Mouse (Mus musculus) embryonic facial prominence, embryonic 12.5 days (tissue): ENCODE results near the gene Lgi1. TPM values are rescaled to one million over a fixed set of nuclear protein-coding genes. Genes with fewer than 3 reads are reported as not detected.

Experiments used
- ATAC-seq: fragments of 200-750 bp; cut with Nextera tagmentation; 2 replicates; pipeline ENCODE4 v1.8.0; 2017; ENCODE audit not compliant: insufficient number of reproducible peaks, insufficient read depth, low FRiP score, low TSS enrichment
- H3K27ac ChIP-seq: fragments of 300-500 bp; sonication (generic); 2 replicates; pipeline ENCODE4 v1.5.1; 2016; ENCODE audit warnings: mild to moderate bottlenecking
- H3K27me3 ChIP-seq: fragments of 300-500 bp; sonication (generic); 2 replicates; pipeline ENCODE4 v1.6.1; 2016; ENCODE audit warnings: mild to moderate bottlenecking, moderate library complexity
- H3K36me3 ChIP-seq: fragments of 300-500 bp; sonication (generic); 2 replicates; pipeline ENCODE4 v1.6.1; 2016; ENCODE audit warnings: mild to moderate bottlenecking
- H3K4me1 ChIP-seq: fragments of 300-500 bp; sonication (generic); 2 replicates; pipeline ENCODE4 v1.6.1; 2016
- H3K4me2 ChIP-seq: fragments of 300-500 bp; sonication (generic); replicated peaks from 2 replicates; pipeline ENCODE4 v1.6.1; 2016; ENCODE audit warnings: mild to moderate bottlenecking, moderate library complexity
- H3K4me3 ChIP-seq: fragments of 300-500 bp; sonication (generic); 2 replicates; pipeline ENCODE4 v1.5.1; 2016; ENCODE audit warnings: mild to moderate bottlenecking
- H3K9ac ChIP-seq: fragments of 300-500 bp; sonication (generic); 2 replicates; pipeline ENCODE4 v1.6.1; 2016; ENCODE audit warnings: mild to moderate bottlenecking, moderate library complexity
- H3K9me3 ChIP-seq: fragments of 300-500 bp; sonication (generic); 2 replicates; pipeline ENCODE4 v1.6.1; 2016; ENCODE audit warnings: mild to moderate bottlenecking, moderate library complexity
- WGBS: fragments of 180-500 bp; shearing (Covaris S2); methylation state at CpG from one replicate; pipeline ENCODE4 v1.1.7; 2016; 5-methylcytosine and 5-hydroxymethylcytosine counted together
- polyA plus RNA-seq: library from polyadenylated mRNA; unstranded; fragments of >200 nt; fragmentation: Nextera tagmentation; extraction: Ambion mirVana; gene quantifications from 2 replicates; pipeline ENCODE4 v1.2.1, GENCODE M21; 2016

Gene Lgi1
- polyA plus RNA-seq, 1 experiment from 2014 or later = 2.3 TPM

DNA sequence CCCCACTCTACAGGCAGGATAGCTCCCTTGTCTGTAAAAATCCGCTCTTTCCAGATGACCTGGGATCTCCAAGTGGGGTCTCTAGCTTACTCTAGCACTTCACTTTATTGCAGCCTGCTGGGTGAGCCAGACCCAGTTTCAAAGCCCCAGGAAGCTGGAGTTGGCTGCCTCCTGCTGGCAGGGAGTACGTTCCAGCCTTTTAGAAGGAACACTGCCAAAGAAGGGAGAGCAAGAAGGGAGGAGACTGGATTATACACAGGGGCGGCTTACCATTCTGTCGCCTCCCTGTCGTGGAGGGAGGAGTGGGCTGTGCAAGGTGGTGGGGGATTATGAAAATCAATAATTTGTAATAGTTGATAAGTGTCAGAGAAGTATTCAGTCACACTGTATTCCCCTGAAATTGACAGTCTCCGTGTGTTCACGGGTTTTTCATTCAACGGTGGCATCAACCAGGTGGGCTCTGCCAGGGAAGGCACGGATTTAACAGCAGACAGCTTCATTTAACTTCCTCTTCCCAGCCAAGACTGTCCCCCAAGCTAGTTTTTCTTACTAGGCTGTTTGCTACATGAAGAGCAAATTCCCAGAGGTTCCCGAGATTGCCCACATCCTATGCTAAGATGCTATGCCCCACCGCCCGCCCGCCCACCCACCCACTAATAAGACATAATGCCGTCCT is 369 bp upstream of the Lgi1 start:
- peak overlapping the region; percentile 33 for H3K4me2 ChIP-seq
- peak overlapping the region; percentile 1 for H3K4me3 ChIP-seq
- H3K4me1 ChIP-seq = 0 out of 2 replicates have a peak, but pooled peaks cover 3% of the 10 kb centered on the region
- WGBS = 17% methylated on average over 14 of the region's 14 CpGs
- ATAC-seq = no peak
- no peak overlapping the region for H3K27ac ChIP-seq
- no peak overlapping the region for H3K9ac ChIP-seq
- peaks cover 4% of the 10 kb centered on the region; the same call in 1 of the 2 replicates for H3K27me3 ChIP-seq
- H3K9me3 ChIP-seq = no peaks in the 10 kb centered on the region
- H3K36me3 ChIP-seq = no peaks in the 10 kb centered on the region

- Histone ChIP-seq H3K4me2 (no peak overlapping the region), H3K9ac (no peak overlapping the region), H3K4me3 (no peak overlapping the region), H3K27ac (no peak overlapping the region), H3K36me3 (no peaks in the 10 kb centered on the region), H3K27me3 (peaks cover 4% of the 10 kb centered on the region; the same call in 1 of the 2 replicates), H3K9me3 (no peaks in the 10 kb centered on the region), H3K4me1 (0 out of 2 replicates have a peak, but pooled peaks cover 3% of the 10 kb centered on the region)
- ATAC-seq = no peak
- WGBS = 73% methylated on average over 5 of the region's 5 CpGs
These were observed 1.4 kb downstream of the Lgi1 start for GRCm38 (mm10) chr19:38265767-38266166.

- H3K4me1 ChIP-seq = 0 out of 2 replicates have a peak, but pooled peaks cover 3% of the 10 kb centered on the region
- H3K27ac ChIP-seq = no peak overlapping the region
- no peak overlapping the region for H3K4me2 ChIP-seq
- 77% methylated on average over 5 of the region's 5 CpGs for WGBS
- H3K9me3 ChIP-seq = no peaks in the 10 kb centered on the region
- H3K9ac ChIP-seq = no peak overlapping the region
- no peak for ATAC-seq
- H3K4me3 ChIP-seq = no peak overlapping the region
- peaks cover 4% of the 10 kb centered on the region; the same call in 1 of the 2 replicates for H3K27me3 ChIP-seq
- H3K36me3 ChIP-seq = no peaks in the 10 kb centered on the region
These were observed 3.1 kb downstream of the Lgi1 start for GRCm38 (mm10) chr19:38267469-38267868.

- no peak overlapping the region for H3K4me2 ChIP-seq
- 31% methylated on average over 6 of the region's 6 CpGs for WGBS
- no peak overlapping the region for H3K9ac ChIP-seq
- no peaks in the 10 kb centered on the region for H3K4me1 ChIP-seq
- no peaks in the 10 kb centered on the region for H3K27me3 ChIP-seq
- no peak for ATAC-seq
- no peaks in the 10 kb centered on the region for H3K9me3 ChIP-seq
- H3K4me3 ChIP-seq = no peak overlapping the region
- H3K27ac ChIP-seq = no peak overlapping the region
- no peaks in the 10 kb centered on the region for H3K36me3 ChIP-seq
These were observed 6.7 kb downstream of the Lgi1 start for GRCm38 (mm10) chr19:38271071-38271470.

DNA sequence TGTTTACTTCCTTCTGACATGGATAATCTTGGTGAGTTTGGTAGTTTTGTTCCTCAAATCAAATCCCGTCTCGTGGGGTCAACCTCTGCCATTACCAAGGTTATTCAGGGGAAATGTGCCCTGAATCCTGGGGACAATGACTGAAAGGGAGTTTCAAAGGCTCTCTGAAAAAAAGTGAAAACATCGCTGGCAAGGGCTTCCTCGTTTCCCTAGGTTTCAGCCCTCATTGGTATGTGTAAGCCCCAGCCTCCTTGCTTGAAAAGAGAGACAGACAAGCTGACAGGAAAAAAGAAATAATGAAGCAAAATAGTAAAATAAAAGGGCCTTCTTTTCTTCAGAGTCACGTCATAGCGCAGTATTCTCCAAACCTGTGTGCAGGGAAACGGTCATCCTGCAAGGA is 9.5 kb downstream of the Lgi1 start:
- Histone ChIP-seq H3K27me3 (no peaks in the 10 kb centered on the region), H3K4me1 (no peaks in the 10 kb centered on the region), H3K4me2 (no peak overlapping the region), H3K9ac (no peak overlapping the region), H3K36me3 (no peaks in the 10 kb centered on the region), H3K9me3 (no peaks in the 10 kb centered on the region), H3K27ac (no peak overlapping the region), H3K4me3 (no peak overlapping the region)
- ATAC-seq = no peak
- 69% methylated on average over 7 of the region's 7 CpGs for WGBS

- no peaks in the 10 kb centered on the region for H3K27me3 ChIP-seq
- no peak for ATAC-seq
- no peak overlapping the region for H3K27ac ChIP-seq
- H3K4me2 ChIP-seq = no peak overlapping the region
- no peaks in the 10 kb centered on the region for H3K4me1 ChIP-seq
- no peak overlapping the region for H3K9ac ChIP-seq
- no peaks in the 10 kb centered on the region for H3K9me3 ChIP-seq
- WGBS = 87% methylated on average over 15 of the region's 15 CpGs
- no peak overlapping the region for H3K4me3 ChIP-seq
- H3K36me3 ChIP-seq = no peaks in the 10 kb centered on the region
These were observed 10.5 kb downstream of the Lgi1 start for GRCm38 (mm10) chr19:38274747-38275421.

DNA sequence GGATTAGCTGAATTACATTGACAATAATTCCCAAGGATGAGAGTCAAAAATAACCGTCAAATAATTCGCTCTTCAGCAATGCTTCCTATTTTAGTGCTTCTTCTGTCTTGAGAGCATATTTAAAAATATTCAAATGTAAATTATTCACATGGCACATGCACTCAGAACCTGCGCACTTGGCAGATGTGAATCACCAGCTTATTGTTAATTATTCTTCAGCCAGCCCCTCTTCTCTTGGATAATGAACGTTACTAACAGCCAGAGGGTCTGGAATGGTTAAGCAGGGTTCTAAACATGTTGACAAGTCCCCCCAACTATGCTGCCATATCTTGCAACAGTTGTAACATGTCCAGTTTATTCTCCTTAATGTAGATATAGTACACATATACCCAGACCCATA is 11.9 kb downstream of the Lgi1 start:
- H3K27me3 ChIP-seq = no peaks in the 10 kb centered on the region
- no peaks in the 10 kb centered on the region for H3K36me3 ChIP-seq
- no peak overlapping the region for H3K9ac ChIP-seq
- no peaks in the 10 kb centered on the region for H3K4me1 ChIP-seq
- ATAC-seq = no peak
- WGBS = 82% methylated on average over 4 of the region's 4 CpGs
- H3K27ac ChIP-seq = no peak overlapping the region
- H3K9me3 ChIP-seq = no peaks in the 10 kb centered on the region
- no peak overlapping the region for H3K4me2 ChIP-seq
- no peak overlapping the region for H3K4me3 ChIP-seq

- Histone ChIP-seq H3K4me2 (no peak overlapping the region), H3K27ac (no peak overlapping the region), H3K27me3 (no peaks in the 10 kb centered on the region), H3K36me3 (no peaks in the 10 kb centered on the region), H3K9ac (no peak overlapping the region), H3K4me3 (no peak overlapping the region), H3K9me3 (no peaks in the 10 kb centered on the region), H3K4me1 (peaks cover 7% of the 10 kb centered on the region; the same call in 1 of the 2 replicates)
- ATAC-seq = no peak
- 94% methylated on average over 10 of the region's 10 CpGs for WGBS
These were observed 15.9 kb downstream of the Lgi1 start for GRCm38 (mm10) chr19:38280242-38280641.

GRCm38 (mm10) chr19:38282407-38282806 is 18.1 kb downstream of the Lgi1 start:
- Histone ChIP-seq H3K4me2 (no peak overlapping the region), H3K27ac (no peak overlapping the region), H3K9me3 (no peaks in the 10 kb centered on the region), H3K4me1 (peaks cover 7% of the 10 kb centered on the region; the same call in 1 of the 2 replicates), H3K9ac (no peak overlapping the region), H3K27me3 (no peaks in the 10 kb centered on the region), H3K4me3 (no peak overlapping the region), H3K36me3 (no peaks in the 10 kb centered on the region)
- no peak for ATAC-seq
- 17% methylated on average over 2 of the region's 2 CpGs for whole genome bisulfite sequencing

- no peaks in the 10 kb centered on the region for H3K36me3 ChIP-seq
- H3K9me3 ChIP-seq = no peaks in the 10 kb centered on the region
- WGBS = 72% methylated on average over 6 of the region's 6 CpGs
- H3K27ac ChIP-seq = no peak overlapping the region
- H3K4me3 ChIP-seq = no peak overlapping the region
- ATAC-seq = no peak
- H3K9ac ChIP-seq = no peak overlapping the region
- H3K27me3 ChIP-seq = no peaks in the 10 kb centered on the region
- H3K4me2 ChIP-seq = no peak overlapping the region
- no peaks in the 10 kb centered on the region for H3K4me1 ChIP-seq
These were observed 24.2 kb downstream of the Lgi1 start for GRCm38 (mm10) chr19:38288556-38288955.

DNA sequence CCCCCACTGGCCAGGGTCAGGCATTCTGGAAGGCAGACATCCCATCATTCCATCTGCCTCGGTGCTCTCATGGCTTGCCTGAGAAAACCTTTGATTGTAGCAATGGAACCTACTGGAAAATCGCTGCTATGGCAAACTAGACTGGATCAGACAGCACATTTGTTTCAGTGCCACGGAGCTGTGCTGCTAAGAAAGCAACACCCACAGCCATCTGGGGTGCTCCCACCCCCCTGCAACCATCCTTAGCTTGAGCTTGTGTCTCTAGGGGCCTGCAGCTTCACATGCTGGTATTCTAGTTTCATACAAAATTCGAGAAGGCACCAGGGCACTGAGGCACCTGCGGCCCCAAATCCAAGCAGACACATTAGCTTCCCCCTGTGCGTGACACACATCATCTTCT is 27.1 kb downstream of the Lgi1 start:
- no peak overlapping the region for H3K9ac ChIP-seq
- 84% methylated on average over 6 of the region's 6 CpGs for WGBS

GRCm38 (mm10) chr19:38298018-38298626 is 33.8 kb downstream of the Lgi1 start:
- Histone ChIP-seq H3K36me3 (no peaks in the 10 kb centered on the region), H3K4me3 (no peak overlapping the region), H3K4me1 (0 out of 2 replicates have a peak, but pooled peaks cover 5% of the 10 kb centered on the region), H3K9ac (no peak overlapping the region), H3K9me3 (no peaks in the 10 kb centered on the region), H3K27me3 (no peaks in the 10 kb centered on the region), H3K4me2 (no peak overlapping the region), H3K27ac (peak overlapping the region; percentile 31; the same call in 1 of the 2 replicates)
- no peak; the same call in 1 of the 2 replicates for ATAC-seq
- 4% methylated on average over 3 of the region's 3 CpGs for WGBS

More for the DNA sequence above, 27.1 kb downstream of the Lgi1 start:
- Histone ChIP-seq H3K4me1 (no peaks in the 10 kb centered on the region), H3K4me3 (no peak overlapping the region), H3K4me2 (no peak overlapping the region), H3K9me3 (no peaks in the 10 kb centered on the region), H3K27me3 (no peaks in the 10 kb centered on the region), H3K36me3 (no peaks in the 10 kb centered on the region), H3K27ac (no peak overlapping the region)
- ATAC-seq = no peak
